Mouse (Mus musculus): ENCODE results near the gene Fbxo39.
"Not testable (repeated sequence)": the region's sequence is repeated elsewhere in the genome, so short reads cannot be mapped to it uniquely, and the experiment has no call there.

The Fbxo39 gene

DNA sequence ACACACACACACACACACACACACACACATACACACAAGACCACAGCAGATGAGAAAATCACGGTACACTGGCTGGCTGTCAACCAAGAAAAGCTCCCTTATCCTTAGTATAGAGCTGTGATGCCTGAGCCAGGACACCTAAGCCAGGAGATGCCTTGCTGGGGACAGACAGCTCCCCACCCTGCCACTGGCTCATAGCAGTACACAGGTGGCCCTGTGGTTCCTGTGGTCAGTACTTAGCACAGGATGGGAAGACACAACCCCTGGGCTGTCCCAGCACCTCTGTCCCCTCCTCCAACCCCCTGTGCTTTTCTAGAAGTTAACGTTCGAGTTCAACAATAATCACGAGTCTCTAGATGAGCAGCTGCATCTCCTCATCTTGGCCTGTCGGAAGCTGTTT is 3.8 kb downstream of the Fbxo39 start:
- DNase-seq, result no peak

DNA sequence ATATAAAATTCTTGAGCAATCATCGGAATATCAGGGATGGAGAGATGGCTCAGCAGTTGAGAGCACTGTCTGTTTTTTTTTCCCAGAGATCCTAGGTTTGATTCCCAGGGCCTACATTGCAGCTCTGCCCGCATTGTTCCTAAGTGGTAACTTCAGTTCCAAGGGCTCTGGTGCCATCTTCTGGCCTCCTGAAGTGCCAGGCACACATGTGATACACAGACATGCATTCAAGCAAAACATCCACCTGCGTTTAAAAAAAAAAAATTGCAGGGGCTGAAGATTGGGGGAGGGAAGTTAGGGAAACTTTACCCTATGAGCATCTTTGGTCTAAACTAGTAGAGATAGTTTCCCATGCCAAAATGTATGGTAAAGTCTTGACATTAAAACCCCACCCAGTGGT is 10.2 kb downstream of the Fbxo39 start:
- DNase-seq, result peak in 1 of 2 experiments; percentile 14

DNA sequence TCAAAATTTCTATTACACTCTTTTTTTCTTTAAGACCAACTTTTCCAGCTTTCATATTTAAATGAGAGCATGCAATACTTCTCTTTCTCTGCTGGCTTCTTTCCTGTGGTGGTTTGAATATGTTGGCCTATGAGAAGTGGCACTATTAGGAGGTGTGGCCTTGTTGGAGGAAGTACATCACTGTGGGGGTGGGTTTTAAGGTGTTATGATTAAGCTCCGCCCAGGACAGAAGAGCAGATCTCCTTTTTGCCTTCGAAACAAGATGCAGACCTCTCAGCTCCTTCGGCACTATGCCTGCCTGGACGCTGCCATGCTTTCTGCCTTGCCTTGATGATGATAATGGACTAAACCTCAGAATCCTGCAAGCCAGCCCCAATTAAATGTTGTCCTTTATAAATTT is 11.5 kb downstream of the Fbxo39 start:
- DNase-seq, result peak in 1 of 2 experiments; percentile 8

DNA sequence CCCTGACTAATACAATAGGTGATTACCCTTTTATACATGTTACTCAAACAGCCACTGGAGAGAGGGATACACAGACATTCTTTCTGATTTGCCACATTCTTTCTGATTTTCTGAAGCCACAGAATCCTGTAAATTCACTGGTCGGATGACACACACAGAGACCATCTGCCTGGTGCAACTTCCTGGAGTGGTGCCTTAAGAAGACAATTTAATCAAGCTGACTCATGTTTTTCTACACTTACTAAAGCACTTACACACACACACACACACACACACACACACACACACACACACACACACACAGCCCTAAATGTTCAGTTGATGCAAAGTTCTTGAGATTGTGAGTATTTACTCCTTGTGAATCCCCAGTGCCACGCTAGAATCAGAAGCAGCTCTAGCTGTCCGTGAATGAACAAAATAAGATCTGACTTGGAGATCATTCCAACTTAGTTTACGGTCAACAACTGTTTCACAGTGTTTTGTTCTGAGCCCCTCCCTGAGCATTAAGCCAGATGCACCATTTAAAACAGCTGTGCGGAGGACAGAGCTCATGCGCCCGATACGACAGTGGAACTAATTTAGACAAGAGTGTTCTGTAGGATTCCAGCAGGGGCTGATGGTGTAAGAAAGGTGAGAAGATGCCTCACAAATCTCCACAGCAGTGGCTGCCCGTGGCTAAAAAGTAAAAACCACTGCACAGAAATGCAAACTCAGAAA is 18.9 kb downstream of the Fbxo39 start:
- no peak for DNase-seq

DNA sequence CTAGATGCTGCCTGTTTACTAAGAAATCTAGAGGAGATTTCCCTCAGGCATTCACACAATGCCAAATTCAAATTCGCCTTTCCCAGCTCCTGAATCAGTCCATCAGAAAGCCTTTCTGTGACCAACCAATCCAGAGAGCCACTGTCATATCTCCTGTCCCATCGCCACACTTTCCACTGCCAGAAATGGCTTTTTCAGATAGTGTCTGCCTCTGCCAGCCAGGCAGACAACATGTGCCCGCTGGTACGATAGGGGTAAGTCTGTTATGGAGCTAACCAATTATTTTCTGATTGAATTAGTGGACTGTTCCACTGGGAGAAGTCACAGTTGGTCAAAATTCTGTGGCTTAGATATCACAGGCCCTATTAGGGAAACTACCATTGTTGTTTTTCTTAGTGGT is 20.4 kb downstream of the Fbxo39 start:
- no peak for DNase-seq

DNA sequence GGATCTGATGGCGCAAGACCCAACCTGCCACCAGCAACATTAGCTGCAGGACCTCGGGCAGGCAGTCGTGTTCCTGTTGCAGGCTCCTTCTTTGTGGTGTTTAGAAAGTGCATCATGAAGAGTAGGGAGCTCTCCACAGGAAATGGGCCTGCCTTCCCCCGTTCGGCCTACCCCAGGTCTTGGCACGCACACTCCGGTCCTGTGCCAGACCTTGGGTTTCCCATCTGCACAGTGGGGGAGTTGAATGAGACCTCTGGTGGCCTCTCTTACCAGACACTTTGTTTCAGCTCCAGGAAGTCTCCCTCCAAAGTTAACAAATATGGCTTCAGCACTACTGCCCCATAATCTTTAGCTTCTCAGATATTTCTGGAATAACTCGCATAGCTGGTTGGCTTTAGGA is 22.5 kb downstream of the Fbxo39 start:
- DNase-seq, result no peak

DNA sequence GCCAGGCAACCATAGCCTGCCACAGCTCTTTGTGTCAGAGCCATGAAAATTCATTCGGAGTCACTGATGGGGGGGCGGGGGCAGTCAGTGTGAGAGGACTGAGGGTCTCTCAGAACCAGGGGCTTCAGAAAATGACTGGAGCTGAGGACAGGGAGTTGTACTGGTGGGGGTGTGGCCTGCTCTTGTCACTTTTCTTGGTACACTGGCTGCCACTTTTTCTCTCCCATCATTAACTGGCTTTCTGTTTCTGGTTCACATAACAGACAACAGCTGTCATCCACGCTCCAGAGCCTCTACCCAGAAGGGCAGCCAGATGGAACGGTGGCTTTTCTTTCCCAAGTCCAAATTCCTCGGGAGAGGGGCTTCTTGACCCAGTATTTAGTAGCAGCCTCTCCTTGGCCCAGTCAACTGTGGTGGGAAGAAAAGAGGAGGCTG is 24.2 kb downstream of the Fbxo39 start:
- no peak for DNase-seq

DNA sequence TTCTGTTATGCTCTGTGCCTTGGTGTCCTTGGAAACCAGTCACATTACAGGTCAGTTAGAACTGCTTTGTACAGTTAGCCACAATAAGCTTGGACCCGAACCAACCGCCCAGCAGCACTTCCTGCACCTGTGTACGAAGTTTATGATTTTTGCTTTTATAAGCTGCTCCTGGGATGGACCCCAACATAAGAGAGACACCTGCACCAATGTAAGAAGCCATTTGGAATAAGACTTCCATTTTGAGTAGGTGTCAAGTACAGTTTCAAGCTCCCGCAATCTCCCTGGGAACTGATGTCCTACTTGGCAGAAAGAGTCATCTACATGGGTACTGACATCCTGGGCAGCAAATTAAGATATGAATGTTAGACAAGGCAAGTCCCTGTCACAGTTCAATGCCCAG is 25.5 kb downstream of the Fbxo39 start:
- no peak for DNase-seq

DNA sequence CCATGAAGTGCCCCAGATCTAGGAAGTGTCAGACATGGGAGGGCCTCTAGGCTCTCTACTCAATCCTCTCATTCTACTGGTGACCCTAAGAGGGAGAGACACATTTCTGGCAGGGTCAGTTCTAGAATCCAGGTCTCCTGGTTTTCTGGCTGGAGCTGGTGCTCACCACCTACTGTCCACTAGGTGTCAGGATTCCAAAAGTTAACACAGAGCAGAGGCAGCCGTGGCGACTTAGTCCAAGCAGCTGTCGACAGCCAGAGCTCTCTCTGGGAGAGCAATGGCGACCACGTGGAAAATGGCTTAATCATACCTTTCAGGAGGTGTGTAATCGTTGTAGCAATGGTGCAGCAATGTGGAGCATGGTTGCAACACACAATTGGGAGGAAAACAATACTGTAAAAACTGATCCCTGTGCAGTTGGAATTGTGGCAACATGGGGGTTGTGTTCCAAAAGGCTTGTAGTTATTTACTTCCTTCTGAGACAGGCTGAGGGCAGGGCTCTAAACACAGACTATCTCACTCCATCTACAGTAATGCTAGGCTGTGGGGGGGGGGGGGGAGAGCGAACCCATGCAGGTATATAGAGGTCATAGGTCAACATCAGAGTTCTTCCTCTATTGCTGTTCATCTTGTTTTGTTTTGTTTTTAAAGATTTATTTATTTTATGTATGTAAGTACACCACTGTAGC is 28.4 kb downstream of the Fbxo39 start:
- peak; percentile 45 to 47 for DNase-seq

DNA sequence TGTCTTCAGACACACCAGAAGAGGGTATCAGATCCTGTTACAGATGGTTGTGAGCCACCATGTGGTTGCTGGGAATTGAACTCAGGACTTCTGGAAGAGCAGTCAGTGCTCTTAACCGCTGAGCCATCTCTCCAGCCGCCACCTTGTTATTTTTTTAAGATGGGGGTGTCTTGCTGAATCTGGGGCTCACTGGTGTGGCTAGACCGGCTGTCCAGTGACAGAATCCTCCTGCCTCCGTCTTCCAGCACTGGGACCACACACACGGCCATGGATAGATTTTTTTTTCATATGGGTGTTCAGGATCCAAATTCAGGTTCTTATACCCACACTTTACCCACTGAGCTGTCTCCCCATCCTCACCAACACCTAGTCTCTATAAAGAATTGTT is 29.0 kb downstream of the Fbxo39 start:
- not testable (repeated sequence) for DNase-seq

DNA sequence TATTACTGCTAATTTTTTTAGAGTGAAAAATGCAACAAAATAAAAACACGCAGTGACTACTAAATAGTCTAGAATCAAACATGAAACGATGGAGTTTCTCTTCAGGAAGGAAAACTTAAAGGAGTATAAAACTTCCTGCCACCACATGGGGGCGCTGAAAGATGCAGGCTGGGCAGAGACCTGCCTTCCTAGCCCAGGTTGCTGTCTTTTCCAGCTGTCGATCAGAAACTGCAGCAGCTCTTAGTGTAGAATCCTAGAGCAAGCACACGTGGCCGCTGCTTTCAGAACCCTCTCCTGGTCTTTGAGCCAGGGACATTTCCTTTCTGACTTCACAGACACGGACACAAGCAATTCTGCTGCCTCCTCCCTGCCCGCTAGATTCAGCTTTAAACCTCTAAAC is 29.7 kb downstream of the Fbxo39 start:
- DNase-seq, result peak; percentile 64 to 67

DNA sequence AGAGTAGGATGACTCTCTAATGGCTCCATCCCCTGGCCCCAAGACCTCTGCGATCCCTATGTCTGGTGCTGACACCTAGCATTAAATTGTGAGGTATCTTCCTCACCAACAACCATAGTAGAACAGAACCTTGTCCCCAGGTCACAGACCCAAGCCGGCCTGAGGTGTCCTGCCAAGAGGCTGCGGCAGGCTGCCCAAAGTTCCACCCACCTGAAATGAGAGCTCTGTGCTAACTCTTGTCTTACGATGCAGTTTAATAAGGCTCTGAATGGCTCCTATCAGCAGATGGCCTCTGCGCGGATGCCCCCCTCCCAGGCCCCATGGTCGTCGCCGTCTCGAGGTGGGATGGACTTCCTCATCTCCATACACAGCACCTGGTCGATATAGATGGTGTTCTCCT is 30.2 kb downstream of the Fbxo39 start:
- no peak for DNase-seq

DNA sequence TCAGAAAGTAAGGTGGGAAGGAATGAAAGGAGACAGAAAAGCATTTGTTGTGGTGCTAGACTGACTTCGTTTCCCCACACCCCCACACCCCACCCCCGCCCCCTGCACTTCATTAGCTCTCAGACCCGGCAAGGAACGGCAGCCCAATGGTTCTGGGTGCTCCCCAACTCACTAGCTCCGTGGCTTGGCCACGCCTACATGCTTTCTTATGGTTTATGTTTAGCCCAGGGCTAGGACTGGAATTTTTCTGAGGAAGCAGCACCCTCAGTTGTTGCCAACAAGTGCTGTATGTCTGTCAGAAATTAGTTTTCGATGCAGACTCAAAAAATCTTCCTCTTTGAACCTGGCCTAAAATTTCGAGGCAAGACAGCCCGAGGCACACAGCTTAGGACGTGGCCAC is 34.3 kb downstream of the Fbxo39 start:
- DNase-seq, result no peak

DNA sequence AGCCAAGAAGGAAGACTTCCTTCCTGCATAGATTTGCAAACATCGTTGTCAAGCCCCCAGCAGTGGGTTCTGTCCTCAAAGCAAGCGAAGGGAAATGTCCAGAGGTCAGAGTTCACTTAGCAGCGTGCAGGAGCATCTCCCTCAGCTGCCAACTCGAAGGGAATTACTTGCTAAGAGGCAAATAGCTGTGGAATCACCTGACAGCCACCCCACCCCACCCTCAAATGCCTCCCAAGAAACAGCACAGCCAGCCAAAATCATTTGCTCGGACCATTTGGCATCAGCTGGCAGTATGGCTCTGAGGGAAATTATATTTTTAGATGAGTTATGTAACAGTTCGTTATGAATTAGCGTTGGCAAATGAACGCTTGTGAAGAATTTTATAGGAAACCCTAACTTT is 34.8 kb downstream of the Fbxo39 start:
- DNase-seq, result no peak

DNA sequence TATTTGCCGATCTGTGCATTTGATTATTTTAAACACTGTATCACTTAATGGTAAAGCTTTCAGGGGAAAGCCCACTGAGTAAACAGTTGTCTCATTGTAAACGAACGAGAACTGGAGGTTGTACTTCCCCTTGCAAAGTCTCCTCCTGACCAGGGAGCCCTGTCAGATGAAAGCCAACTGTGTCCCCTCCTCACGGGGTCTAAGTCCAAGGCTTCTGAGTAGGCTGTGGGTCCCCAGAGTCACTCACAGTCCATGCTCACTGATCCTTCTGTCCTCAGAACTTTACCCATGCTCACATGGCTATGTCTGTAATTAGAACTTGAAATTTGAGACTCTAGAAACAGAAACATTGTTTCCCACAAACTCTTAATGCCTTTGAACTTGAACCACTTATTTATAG is 35.4 kb downstream of the Fbxo39 start:
- no peak for DNase-seq

DNA sequence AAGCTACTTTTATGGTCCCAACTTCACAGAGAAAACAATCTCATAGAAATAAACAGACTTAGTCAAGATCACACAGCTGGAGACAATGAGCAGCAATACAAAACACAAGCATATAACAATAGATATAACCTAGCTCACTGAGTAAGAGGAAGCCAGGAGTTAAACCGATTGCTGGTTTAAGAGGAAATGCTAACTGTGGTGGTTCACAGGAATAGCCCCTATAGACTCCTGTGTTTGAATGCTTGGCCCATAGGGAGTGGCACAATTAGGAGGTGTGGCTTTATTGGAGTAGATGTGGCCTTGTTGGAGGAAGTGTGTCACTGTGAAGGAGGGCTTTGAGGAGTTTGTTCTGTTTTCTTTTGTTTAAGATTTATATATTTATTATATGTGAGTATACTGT is 38.0 kb downstream of the Fbxo39 start:
- DNase-seq, result no peak

DNA sequence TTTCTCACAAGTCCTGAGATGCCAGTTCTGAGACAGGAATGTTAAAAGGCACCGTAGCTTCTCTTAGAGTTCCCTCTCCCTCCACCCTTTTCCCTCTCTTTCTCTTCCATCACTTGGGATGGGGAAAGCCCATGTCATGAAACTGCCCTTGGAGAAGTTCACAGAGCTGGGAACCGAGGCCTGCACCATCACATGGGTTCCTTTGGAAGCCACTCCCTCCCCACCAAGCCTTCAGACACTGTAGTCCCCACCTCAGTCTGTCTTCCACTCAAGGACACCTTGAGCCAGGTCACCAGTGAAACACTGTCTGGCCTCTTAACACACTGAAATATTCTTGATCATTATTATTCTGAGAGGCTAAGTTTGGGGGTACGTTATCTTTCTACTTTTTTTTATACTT is 38.9 kb downstream of the Fbxo39 start:
- DNase-seq, result no peak

DNA sequence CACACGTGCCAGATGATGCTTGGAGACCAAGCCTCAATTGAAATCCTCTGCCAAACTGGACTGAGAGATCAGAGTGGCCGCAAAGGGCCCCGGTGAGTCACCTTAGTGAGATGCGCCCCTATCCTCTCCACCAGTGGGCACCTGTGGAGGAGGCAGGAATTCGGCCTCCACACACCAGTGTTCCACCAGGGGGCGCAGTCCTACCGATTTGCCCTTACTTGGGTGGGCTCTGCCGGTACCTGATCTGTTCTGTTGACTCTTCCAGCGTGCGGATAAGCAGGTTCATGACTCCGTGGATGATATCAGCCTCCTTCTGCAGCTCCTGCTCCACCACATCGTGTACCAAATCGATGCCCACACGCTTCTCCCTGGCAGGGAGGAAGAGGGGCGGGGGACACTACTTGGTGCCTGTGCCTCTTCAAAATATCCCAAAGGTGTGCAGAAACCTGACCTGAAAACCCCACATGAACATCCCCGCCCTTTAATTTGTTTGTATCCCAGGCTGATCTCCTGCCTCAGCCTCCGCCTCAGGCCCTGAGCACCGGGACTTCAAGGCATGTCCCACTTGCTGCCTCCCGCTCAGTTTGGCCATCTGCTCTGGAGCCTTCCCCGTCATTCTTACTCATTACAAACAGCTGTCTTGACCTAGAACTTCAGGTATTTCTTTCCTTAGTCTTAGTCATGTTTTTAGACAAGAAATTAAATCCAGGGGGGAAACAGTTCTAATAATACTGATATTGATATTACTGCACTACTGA is 40.9 kb downstream of the Fbxo39 start:
- DNase-seq, result peak; percentile 89

DNA sequence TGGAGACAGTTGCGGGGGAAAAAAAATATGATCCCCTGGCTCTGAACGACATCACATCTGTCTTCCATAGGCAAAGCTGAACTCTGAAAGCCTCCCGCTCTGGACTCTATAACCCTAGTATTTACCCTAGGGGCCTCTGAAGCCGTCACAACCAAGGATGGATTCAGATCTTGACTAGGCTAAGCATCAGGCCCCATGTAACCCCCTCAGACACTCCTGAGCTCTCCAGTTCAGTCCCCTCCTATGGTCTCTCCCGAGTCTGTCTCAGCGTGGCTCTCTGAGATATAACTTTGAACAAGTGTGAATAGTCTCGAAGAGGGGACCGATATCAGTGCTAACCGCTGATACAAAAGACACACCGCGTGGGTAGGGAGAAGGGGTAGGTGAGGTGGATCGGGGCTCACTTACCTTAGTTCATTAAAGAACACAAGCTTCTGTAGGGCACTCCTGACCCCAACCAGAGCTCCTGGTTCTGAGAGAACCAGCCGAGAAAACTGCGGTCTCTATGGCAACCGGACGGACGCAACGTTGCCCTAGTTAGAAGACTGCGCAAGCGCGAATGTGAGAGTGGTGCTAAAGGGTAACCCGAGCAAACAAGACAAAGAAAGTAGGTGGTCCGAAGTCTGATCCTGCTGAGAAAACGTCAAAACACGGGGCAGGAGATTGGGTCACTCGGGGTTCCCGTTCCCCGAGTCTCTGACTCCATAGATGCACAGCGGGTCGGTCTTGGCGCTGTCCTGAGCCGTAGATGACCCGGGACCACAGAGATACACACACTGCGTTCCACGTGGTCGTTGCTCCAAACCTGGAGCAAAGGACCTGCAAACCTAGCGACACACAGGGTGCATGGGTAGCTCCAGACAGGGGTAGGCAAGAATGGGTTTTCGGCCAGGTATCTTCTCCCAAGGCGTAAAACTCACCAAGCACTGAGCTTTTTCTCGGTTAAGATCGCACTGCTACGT is 47.4 kb downstream of the Fbxo39 start:
- peak; percentile 56 to 57 for DNase-seq

DNA sequence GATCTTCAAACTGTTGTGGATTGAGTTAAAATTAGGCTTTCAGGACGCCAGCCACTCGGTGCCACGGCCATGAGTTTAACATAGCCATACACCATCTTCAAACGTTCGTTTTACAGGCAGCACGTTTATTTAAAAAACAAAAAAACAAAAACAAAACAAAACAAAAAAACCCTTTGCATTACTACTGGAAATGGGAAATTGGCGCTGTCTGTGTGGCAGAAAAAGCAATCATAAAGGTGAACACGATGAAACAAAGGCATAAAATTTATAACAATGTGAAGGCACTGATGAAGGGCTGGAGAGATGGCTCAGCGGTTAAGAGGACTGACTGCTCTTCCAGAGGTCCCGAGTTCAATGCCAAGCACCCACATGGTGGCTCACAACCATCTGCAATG is 48.1 kb downstream of the Fbxo39 start, which contains the start of gene Tekt1:
Tekt1 (minus strand) TSS at position 96 of the 395 bp plus-strand sequence.
- DNase-seq, result no peak

DNA sequence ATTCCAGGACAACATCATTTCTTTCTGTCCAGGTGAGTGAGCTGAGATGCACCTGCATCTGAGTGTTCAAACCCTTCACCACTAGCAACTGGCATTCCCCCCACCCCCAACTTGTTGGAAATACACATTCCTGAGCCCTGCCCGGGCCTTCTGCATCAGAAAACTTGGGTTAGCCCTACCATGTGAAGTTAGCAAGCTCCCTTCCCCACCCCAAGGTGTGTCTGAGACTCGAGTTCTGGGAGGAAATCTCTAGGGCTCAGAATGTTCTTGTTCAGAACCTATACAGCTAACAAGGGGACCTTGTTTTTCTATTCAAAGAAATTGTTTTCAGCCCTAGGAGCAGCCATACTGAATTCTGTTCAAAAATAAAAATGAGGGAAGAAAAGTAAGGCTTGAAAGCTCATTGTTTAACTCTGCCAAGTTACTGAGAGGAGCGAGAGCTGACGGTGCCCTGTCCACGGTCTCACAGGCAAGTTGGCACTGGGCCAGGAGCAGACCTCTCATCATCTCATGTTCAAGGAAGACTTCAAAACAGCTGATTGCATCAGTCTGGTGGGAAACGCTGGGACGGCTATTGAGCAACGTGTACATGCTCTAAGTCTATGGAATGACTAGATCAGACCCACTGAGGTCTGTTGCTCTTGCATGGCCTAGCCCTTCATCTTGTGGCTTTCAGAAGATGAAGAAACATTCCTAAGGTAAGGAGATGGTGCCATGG is 49.4 kb downstream of the Fbxo39 start:
- no peak for DNase-seq

DNA sequence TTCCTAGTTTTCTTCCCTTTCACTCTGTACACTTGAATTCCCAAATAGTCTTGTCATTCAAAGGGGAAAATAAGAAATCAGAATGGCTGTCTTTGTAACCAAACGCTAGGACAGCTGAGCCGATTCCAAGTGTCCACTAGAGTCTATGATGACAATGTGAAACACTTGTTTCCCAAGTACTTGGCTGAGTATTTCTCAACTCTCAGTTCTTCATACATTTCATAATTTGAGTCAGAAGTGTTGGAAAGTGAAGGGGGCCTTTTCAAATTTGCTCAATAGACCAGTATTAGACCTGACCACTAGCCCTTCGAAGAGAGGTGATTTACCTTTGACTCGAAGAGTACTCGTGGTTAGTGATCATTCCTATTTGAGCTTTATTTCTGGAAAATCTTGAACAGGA is 50.3 kb downstream of the Fbxo39 start:
- no peak for DNase-seq

Data from B cell, adult 2 months (primary cell).